Mouse (Mus musculus) G1E (cell line): ENCODE measurements around the gene Lrmda.

ENCODE experiments used
- CTCF ChIP-seq: IDR thresholded peaks from 2 replicates; pipeline ENCODE4 v1.5.1; 2012; ENCODE audit warnings: low read depth, low read length, inconsistent platforms, mixed read lengths
- GATA1 ChIP-seq: IDR thresholded peaks from 2 replicates; pipeline ENCODE4 v1.6.1; 2012; ENCODE audit warnings: borderline replicate concordance, low read length, inconsistent platforms, mixed read lengths
- POLR2AphosphoS5 ChIP-seq: IDR thresholded peaks from 2 replicates; pipeline ENCODE4 v1.6.1; 2012; ENCODE audit warnings: low read depth, low read length, inconsistent platforms; ENCODE audit not compliant: insufficient replicate concordance
- TAL1 ChIP-seq: conservative IDR thresholded peaks from 2 replicates; pipeline ENCODE4 v1.6.1; 2012; ENCODE audit warnings: low read depth, low read length, inconsistent platforms, mixed read lengths

GRCm38 (mm10) chr14:22471041-22471440 is 451.5 kb downstream of the Lrmda start:
- no peak for TF ChIP-seq CTCF
- TF ChIP-seq POLR2AphosphoS5, result no peak
- no peak for TF ChIP-seq GATA1
- TF ChIP-seq TAL1, result no peak
